Comparison of ENCODE assay signal across 8 mouse cellular contexts in genomic region chr1:165708686-165709380, GRCm38 (mm10). TPM values are rescaled to one million over a fixed set of nuclear protein-coding genes. Genes with fewer than 3 reads are reported as not detected.
DNase-seq lines count a peak whose midpoint lies in the region; ATAC-seq lines count a peak whose summit lies in the region.

No protein-coding gene starts in this region.

- no peaks in the 10 kb centered on the region for H3K27me3 ChIP-seq in embryonic facial prominence, embryonic 14.5 days (replicated peaks; ENCODE audit: control insufficient read depth, insufficient read depth, low read length)
- H3K27me3 ChIP-seq in limb, embryonic 11.5 days (ENCODE audit: control insufficient read depth, insufficient read depth, low read length), result no peaks in the 10 kb centered on the region; the same call in 1 of the 2 replicates
- no peaks in the 10 kb centered on the region for H3K27me3 ChIP-seq in stomach, embryonic 14.5 days (ENCODE audit: control insufficient read depth, insufficient read depth, low read length)

- no peaks in the 10 kb centered on the region for H3K36me3 ChIP-seq in embryonic facial prominence, embryonic 14.5 days (ENCODE audit: control insufficient read depth, insufficient read depth, low read length)
- no peaks in the 10 kb centered on the region for H3K36me3 ChIP-seq in limb, embryonic 11.5 days (ENCODE audit: control insufficient read depth, insufficient read depth, low read length)
- no peaks in the 10 kb centered on the region for H3K36me3 ChIP-seq in stomach, embryonic 14.5 days (ENCODE audit: control insufficient read depth, insufficient read depth, low read length)

- H3K27ac ChIP-seq in embryonic facial prominence, embryonic 14.5 days (replicated peaks; ENCODE audit: low read depth, low read length), result no peak overlapping the region; the same call in 1 of the 2 replicates
- no peak overlapping the region for H3K27ac ChIP-seq in limb, embryonic 11.5 days (replicated peaks; ENCODE audit: low read depth, low read length)
- H3K27ac ChIP-seq in stomach, embryonic 14.5 days (ENCODE audit: low read length), result peak overlapping the region; percentile 88; the same call in 1 of the 2 replicates

- no peak for ATAC-seq in embryonic facial prominence, embryonic 14.5 days (ENCODE audit: low read depth)
- no peak for ATAC-seq in limb, embryonic 11.5 days (ENCODE audit: insufficient number of reproducible peaks, low FRiP score, low TSS enrichment, low read depth)
- no peak for ATAC-seq in stomach, embryonic 14.5 days (ENCODE audit: insufficient number of reproducible peaks, insufficient read depth, low FRiP score, low read depth)

- peak overlapping the region; percentile 69; the same call in 1 of the 2 replicates for H3K9ac ChIP-seq in embryonic facial prominence, embryonic 14.5 days (ENCODE audit: low read depth, low read length)
- no peak overlapping the region for H3K9ac ChIP-seq in limb, embryonic 11.5 days (ENCODE audit: low read length)
- H3K9ac ChIP-seq in stomach, embryonic 14.5 days (replicated peaks; ENCODE audit: low read depth, low read length), result no peak overlapping the region

- peak overlapping the region; percentile 61 for H3K4me3 ChIP-seq in embryonic facial prominence, embryonic 14.5 days (ENCODE audit: low read depth, low read length)
- H3K4me3 ChIP-seq in limb, embryonic 11.5 days (ENCODE audit: low read depth, low read length), result no peak overlapping the region
- peak overlapping the region; percentile 87; the same call in 1 of the 2 replicates for H3K4me3 ChIP-seq in stomach, embryonic 14.5 days (ENCODE audit: low read depth, low read length)

- WGBS in embryonic facial prominence, embryonic 14.5 days, result 36% methylated on average over 9 of the region's 9 CpGs
- 34% methylated on average over 9 of the region's 9 CpGs for WGBS in limb, embryonic 11.5 days
- 38% methylated on average over 9 of the region's 9 CpGs for WGBS in stomach, embryonic 14.5 days

- DNase-seq in kidney, postnatal 4 days, result peak; percentile 39 to 43
- DNase-seq in kidney, postnatal 14 days, result no peak
- DNase-seq in embryonic facial prominence, embryonic 14.5 days (ENCODE audit: low spot score), result no peak
- no peak for DNase-seq in limb, embryonic 11.5 days (ENCODE audit: low spot score)
- DNase-seq in yolk sac, embryonic 10.5 days (ENCODE audit: low spot score), result no peak
- no peak for DNase-seq in frontal cortex, postnatal 14 days (ENCODE audit: low spot score in 2 of 2)
- no peak for DNase-seq in layer of hippocampus, adult 9-10 months (ENCODE audit: low spot score)

- no peaks in the 10 kb centered on the region for H3K9me3 ChIP-seq in embryonic facial prominence, embryonic 14.5 days (ENCODE audit: control insufficient read depth, low read length)
- H3K9me3 ChIP-seq in limb, embryonic 11.5 days (ENCODE audit: control insufficient read depth, low read length), result no peaks in the 10 kb centered on the region
- H3K9me3 ChIP-seq in stomach, embryonic 14.5 days (ENCODE audit: control insufficient read depth, low read depth, low read length), result no peaks in the 10 kb centered on the region

- peak overlapping the region; percentile 72 for H3K4me2 ChIP-seq in embryonic facial prominence, embryonic 14.5 days (ENCODE audit: low read depth, low read length)
- H3K4me2 ChIP-seq in limb, embryonic 11.5 days (ENCODE audit: low read depth, severe bottlenecking), result 0 out of 2 replicates have a peak overlapping the region, but pooled peaks have one; percentile 97
- peak overlapping the region; percentile 74 for H3K4me2 ChIP-seq in stomach, embryonic 14.5 days (replicated peaks; ENCODE audit: low read depth, low read length)

- H3K4me1 ChIP-seq in embryonic facial prominence, embryonic 14.5 days (ENCODE audit: control insufficient read depth, insufficient read depth, low read length), result peaks cover 3% of the 10 kb centered on the region; the same call in 1 of the 2 replicates
- H3K4me1 ChIP-seq in limb, embryonic 11.5 days (ENCODE audit: control insufficient read depth, insufficient read depth, low read length), result no peaks in the 10 kb centered on the region
- H3K4me1 ChIP-seq in stomach, embryonic 14.5 days (ENCODE audit: control insufficient read depth, insufficient read depth, low read length), result peaks cover 21% of the 10 kb centered on the region

RNA-seq across cellular contexts. Expression of gene Rcsd1, which starts 0.7 kb away (rescaled TPM):
- polyA plus RNA-seq in embryonic facial prominence, embryonic 14.5 days (2014; fragmentation: Nextera tagmentation; extraction: Ambion mirVana), result 11.1 and 14.9 TPM in 2 replicates
- 6.1 and 8.9 TPM in 2 replicates for polyA plus RNA-seq in limb, embryonic 11.5 days (2014; fragmentation: Nextera tagmentation; extraction: Ambion mirVana)
- 37.2 and 44.0 TPM in 2 replicates for polyA plus RNA-seq in stomach, embryonic 14.5 days (2014; fragmentation: Nextera tagmentation; extraction: Ambion mirVana)

RNA-seq across cellular contexts. Expression of gene Creg1, which starts 54.7 kb away (rescaled TPM):
- 77.1 and 81.0 TPM in 2 replicates for polyA plus RNA-seq in embryonic facial prominence, embryonic 14.5 days (2014; fragmentation: Nextera tagmentation; extraction: Ambion mirVana)
- 33.6 and 41.6 TPM in 2 replicates for polyA plus RNA-seq in limb, embryonic 11.5 days (2014; fragmentation: Nextera tagmentation; extraction: Ambion mirVana)
- polyA plus RNA-seq in stomach, embryonic 14.5 days (2014; fragmentation: Nextera tagmentation; extraction: Ambion mirVana), result 62.0 and 63.4 TPM in 2 replicates

Comparison
In these comparisons a context has a peak if more than half of its experiments do, and no peak if none do; other contexts are left out.
1. DNase-seq: peak in kidney, postnatal 4 days (2 of 2); none in kidney, postnatal 14 days (single experiment), embryonic facial prominence, embryonic 14.5 days (single experiment), limb, embryonic 11.5 days (single experiment), yolk sac, embryonic 10.5 days (single experiment), frontal cortex, postnatal 14 days (0 of 2) and layer of hippocampus, adult 9-10 months (single experiment).
2. Peak in every context shown above with its lines, with median percentiles within 50 percentile points of each other: H3K4me2 ChIP-seq.